Mouse (Mus musculus) T-cell, adult 2 months (primary cell): ENCODE results near the gene Slf2.

ENCODE experiments used
- DNase-seq: peaks from one replicate; pipeline ENCODE4 v3.0.0; 2022; ENCODE audit warnings: low spot score

Slf2 gene

DNA sequence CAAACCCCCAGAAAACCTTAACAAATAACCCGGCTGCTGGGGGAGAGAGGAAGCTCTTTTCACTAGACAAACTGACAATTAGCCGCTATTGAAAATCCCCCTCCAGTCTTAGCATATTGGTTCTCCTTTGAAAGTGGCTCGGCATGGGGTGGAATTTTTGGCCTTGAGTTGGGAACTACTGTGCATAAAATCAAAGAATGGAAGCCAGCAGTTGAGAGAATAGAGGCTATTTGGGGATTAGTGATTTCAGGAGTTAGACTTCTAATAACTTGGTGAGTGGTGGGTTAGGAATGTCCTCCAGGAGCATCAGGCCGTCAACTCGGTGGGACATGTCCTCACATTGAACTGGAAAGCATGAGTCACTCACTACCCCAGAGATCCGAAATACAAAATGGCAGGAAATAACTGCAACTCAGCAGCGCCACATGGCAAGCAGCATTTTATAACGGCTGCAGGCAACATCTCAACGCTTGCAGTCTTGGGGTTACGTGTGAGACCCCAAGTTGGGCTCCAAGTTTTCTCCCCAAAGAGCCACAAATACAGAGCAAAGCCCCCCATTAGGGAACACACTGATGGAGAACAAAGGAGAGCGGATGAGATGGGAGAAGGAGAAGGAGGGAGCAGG is 22.0 kb upstream of the Slf2 start:
- no peak for DNase-seq

DNA sequence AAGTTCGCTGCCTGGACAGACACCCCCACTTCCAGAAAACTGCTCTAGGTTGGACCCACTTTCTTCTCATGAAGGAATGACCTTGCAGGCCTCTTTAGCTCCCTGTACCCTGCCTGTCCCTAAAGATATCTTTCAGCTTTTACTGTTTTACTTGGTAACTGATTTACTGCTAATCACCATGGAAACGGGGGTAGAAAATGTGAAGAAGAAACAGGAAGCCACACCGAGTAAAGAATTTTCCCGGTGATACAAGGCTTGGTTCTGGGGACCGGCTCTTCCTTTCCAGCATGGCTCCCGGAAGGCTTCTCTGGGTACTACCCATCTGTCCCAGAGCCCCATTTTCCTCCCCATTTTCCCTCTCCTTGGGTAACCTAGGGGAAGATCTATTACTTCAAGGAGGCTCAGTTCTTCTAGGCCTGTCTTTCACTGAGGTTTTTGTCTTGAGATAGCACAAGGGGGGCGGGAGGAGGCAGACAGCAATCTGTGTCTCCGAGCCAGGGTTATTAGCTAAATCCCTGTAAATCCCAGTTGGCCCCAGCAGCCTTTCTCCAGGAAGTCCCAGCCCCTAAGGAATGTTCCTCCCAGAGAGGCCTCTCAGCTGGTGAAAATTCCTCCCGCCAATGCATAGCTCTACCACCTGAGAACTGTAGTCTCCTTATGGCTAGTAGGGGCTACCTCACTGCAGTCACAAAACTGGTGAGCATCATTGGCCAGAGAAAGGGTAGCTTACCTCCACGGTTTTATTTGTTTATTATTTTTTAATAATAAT is 16.3 kb upstream of the Slf2 start:
- DNase-seq = no peak

DNA sequence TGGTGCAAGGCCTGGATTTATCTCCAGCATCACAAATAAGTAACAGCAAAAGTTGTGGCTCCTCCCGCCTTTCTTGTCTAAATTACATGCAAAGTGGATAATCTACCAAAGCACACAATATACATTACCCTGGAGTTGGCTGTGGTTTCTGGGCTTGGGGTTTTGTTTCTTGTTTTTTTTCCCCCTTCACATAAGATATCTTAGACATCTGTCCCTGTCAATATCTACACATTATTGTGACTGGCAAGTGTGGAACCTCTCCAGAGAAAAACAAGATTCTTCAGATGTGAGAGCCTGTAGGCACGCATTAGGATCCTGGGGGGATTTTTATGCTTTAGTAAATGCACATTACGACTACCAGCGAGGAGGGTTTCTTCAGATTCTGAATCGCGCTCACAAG is 12.8 kb upstream of the Slf2 start:
- no peak for DNase-seq

DNA sequence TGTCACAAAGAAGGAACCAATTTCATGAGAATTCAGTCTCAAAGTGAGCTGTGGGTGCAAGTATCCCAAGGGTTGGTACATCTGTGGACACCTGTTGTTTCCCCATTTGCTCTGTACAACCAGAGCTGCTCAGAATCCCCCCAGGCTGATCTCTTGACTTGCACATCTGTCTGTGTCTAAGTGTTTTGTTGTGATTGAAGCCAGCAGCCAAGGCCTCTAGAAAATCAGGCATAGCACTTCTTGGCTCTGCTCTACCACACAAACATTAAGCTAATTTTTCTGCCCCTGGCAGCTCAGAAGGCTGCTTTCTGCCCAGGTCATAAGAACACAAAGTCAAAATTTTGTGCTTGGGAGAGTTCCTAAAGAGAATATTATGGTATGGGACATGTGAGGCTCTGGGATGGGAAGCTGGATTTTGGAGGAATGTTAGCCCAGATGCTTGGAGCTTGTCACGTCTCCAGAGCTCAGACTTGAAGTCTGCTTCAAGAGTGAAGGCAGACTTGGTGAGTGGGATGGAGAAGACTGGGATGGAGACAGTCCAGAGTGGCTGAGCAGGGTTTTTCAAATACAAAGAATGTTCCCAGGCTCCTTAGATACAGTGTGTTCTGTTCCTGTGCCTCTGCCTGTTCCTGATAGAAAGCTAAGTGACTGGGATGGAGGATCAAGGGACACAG is 9.3 kb upstream of the Slf2 start:
- DNase-seq = no peak

DNA sequence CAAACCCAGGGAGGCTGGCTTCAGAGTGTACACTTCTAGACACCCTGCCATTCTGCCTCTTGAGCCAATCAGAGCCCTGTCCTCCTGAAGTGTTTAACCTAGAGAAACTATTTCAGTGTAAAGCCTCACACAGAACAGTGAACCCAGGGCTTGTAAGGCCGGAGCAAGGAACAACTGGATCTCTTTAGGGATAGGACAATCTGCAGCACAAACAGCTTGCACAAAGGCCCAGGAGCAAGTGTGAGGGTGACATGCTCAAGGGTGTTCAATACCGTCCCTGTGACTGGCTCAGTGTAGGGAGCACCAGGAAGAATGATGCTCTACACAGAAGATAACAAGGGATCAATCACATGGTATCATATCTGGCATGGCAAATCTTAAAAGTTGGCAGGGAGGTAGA is 8.4 kb upstream of the Slf2 start:
- no peak for DNase-seq

DNA sequence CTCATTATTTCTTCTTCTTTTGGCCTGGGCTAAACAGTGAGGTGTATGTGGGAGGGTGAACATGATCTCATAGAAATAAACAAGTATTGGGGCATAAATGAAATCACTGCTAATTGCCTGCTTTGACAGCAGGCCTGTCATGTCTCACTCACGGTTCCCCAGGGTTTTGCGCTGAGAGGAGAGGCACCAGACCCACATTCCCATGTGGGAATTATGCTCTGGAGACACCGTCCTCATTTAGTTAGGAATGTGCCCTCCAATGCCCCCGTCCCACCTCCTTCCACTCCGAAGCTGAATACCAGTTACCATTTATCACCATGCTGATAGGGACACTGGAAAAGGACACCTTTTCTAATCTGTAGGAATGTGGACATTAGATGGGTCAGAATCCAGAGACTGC is 6.3 kb upstream of the Slf2 start:
- no peak for DNase-seq

DNA sequence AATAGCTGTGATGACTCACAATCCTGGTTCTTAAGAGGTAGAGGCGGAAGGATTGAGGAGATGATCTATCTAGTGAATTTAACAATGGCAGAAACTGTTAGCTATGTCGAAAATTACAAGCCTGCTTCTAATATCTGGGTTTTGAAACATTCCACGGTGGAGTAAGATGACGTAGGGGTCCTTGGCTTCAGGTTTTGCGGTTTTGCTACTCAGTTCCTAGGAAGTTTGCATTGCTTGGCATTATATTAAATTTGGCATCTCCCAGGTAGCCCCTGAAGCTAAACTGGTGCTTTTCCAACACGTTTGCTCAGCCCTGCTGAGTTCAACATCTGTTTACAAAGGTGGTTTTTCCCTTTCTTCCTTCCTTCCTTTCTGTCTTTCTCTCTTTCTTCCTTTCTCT is 4.2 kb upstream of the Slf2 start:
- no peak for DNase-seq

DNA sequence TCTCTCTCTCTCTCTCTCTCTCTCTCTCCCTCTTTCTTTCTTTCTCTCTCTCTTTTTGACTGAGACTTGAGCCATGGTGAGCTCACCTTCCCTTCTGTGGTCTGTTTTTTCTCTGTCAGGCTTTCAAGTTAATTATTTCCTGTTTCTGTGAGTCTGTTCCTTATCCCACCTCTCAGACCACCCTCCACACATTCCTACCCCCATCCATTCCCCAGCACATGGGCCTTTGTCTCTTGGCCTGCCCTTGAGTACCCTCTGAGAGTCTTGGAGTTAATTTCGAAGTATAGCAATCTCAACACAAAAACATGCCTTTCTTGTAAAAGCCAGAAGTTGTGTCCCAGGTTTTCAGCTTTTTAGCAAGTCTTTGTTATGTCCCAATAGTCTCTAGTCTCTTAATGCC is 3.7 kb upstream of the Slf2 start:
- no peak for DNase-seq

DNA sequence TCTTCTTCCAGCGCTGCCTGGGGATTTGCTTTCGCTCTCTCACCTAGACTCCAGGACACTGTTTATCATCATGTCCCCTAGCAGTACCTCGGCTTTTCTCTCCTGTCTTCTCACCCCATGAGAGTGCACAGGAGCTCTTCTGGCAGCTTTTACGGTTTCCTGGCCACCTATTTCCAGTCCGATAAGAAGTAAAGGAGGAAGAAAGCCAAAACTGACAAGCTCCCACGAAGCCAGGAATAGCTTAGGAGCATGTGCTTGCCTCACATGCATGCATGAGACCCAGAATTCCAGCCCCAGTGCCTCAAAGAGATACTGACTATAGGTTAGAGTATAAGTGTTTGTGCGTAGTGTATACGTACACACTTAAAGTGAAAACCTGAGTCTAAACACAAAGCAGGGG is 2.8 kb upstream of the Slf2 start:
- no peak for DNase-seq

DNA sequence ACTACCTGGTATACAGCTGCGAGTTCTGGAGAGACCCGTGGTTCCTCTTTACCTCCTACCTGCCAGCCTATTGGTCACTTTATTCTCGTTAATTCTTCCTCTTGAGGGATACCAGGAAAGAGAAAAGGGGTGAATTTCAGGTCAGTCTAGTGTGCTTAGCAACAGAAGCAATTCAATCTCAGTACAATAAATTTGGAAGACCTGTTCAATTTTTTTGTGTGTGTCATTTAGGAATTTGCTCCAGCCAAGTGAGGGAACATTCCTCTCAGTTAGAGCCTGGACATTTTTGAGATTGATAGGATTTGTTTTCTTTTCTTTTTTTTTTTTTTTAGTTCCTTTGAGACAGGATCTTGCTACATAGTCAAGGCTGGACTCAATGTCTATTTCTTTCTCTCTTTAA is 1.7 kb upstream of the Slf2 start:
- DNase-seq = no peak

DNA sequence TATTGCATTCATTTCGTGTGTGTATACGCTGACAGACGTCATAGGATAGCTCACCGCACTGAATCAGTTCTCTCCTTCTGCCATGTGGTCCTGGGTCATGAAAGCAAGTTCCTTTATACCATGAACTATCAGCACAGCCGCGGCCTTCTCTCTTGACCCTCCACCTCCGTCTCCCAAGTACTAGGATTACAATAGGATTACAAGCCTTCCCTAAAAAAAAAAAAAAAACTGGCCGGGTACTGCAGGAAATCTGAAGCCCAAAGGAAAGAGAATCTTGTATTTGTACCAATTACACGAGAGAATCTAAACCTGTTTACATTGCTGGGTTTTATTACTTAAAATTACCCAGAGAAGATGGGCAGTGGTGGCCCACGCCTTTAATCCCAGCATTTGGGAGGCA is 1.3 kb upstream of the Slf2 start:
- DNase-seq = no peak

DNA sequence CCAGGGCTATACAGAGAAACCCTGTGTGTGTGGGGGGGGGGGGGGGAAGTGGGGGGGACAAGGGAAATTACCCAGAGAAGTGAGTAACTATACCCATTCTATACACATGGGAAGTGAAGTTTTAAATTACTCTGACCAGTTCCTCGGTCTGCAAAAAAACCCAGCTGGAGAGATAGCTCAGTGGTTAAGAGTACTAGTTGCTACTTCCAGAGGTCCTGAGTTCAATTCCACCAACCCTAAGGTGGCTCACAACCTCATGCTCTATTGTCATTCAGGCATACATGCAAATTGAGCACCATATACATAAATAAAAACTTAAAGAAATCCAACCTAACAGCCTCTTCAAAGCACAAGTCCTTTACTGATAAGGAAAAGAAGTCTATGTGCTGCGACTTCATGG is 829 bp upstream of the Slf2 start:
- DNase-seq = no peak

DNA sequence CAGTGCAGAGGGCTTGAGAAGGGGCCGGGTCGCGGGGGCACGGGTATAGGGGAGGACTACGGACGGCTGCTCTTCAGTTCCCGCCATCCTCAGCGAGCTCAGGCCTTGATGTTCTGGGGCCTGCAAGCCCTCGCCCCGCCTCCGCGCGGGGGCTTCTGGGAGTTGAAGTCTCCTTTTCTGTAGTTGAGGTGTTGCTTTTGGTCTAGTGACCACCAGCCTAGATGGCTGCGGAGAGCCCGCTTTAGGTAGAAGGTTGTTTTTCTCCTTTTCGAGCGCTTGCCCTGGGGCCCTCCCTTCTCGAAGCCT is 456 bp downstream of the Slf2 start:
- peak; percentile 89 for DNase-seq

DNA sequence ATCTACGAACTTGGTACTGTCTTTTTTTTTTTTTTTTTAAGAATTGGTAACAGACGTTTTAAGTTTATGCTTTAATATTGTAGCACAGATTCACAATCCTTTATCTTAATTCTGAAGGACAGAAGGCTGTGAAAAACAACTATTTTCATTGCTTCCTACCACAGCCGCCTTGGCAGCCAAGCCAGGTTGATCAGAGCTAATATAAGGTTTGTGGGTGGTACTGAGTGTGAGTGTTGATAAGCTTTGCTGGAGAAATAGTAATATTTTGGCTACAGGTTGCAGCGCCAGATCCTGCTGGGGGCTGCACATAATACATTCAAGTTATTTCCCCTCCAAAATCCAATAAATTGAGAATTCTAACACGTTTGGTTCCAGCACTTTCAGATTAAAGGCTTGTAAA is 1.1 kb downstream of the Slf2 start:
- DNase-seq = no peak

DNA sequence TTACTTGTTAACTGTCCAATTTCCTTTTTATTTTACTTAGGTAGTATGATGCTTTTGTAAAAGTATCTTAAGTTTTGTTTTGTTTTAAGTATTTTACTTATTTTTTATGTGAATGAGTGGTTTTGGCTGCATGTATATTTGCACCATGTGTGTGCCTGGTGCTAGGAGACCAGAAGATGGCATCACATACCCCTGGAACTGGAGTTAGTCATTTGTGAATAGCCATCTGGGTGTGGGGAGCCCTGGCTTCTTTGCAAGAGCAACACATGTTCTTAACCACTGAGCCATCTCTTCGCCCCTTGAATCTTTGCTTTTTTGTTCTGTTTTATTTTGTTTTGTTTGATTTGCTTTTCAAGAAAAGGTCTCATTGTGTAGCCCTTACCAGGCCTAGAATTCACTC is 2.2 kb downstream of the Slf2 start:
- DNase-seq = no peak

DNA sequence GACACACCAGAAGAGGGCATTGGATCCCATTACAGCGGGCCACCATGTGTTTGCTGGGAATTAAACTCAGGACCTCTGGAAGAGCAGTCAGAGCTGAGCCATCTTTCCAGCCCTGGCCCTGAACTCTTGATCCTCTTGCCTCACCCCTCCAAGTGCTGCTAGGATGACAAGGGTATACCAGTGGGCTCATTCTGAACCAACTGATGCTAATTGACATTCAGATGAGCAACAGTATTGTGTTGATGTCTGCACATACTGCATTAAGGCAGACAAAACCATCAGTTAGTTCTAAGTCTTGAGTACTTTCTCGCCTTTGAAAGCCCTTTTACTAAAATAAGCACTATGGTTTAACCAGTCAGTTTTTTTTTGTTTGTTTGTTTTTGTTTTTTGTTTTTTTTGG is 28.7 kb downstream of the Slf2 start:
- no peak for DNase-seq

DNA sequence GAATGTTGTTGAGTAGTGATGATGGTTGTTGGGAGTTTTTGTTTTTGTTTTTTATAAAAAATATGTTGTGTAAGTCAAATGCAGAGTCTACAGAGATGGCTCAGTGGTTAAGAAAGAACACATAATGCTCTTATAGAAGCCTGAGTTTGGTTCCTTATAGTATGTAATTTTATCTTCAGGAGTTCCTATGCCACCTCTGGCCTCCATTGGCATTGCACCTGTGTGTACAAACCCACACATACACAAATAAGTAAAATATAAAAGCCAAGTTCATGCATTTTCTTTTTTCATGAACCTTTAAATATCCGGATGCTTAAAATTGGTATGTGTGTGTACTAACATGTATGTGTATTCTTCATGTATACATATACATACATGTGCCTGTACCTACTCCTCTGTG is 35.0 kb downstream of the Slf2 start:
- DNase-seq = no peak

DNA sequence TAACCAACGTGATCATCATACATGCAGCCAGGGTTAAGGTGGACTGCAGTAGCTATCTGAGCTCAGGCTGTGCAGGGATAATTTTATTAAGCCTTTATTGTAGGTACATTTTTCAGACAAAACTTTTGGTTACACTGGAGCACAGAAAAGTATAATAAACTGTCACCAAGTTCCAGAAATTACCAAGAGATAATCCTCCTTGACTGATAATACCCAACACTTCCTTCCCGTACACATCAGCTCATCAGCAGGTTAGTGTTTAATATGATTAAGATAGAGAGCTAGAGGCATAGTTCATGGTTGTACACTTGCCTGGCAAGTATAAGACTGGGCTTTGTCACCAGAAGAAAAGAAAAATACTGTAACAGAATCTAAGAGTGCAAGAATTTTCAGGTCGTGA is 37.4 kb downstream of the Slf2 start:
- no peak for DNase-seq

DNA sequence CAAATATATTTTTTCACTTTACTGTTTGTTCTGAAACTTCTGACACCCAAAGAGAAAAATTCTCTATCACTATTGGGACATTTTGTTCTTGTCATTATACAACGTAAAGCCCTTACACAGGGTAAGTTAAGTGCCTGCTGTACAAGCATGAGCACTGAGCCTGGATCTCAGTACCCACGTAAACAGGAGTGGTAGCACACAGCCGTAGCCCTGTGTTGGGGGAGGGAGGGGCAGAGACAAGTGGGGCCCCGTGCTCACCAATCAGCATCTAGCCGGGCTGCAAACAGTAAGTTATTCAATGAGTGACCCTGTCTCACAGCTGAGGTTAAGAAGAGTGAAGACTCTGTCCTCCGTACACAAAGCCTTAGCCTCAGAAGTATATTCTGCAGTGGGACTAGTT is 45.7 kb downstream of the Slf2 start:
- DNase-seq = no peak

DNA sequence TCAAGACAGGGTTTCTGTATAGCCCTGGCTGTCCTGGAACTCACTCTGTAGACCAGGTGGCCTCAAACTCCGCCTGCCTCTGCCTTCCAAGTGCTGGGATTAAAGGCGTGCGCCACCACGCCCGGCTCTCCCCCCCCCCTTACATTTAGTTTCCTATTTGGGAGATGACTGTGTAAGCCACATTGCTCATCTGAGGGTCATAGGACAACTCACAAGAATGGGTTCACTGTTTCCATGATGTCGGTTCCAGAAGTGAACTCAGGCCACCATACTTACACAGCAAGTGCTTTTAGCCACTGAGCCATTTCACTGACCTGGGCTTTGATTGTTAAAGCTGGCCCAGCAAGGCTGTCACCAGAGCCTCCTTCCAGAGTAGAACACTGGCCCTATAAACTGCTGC is 46.2 kb downstream of the Slf2 start:
- no peak for DNase-seq

DNA sequence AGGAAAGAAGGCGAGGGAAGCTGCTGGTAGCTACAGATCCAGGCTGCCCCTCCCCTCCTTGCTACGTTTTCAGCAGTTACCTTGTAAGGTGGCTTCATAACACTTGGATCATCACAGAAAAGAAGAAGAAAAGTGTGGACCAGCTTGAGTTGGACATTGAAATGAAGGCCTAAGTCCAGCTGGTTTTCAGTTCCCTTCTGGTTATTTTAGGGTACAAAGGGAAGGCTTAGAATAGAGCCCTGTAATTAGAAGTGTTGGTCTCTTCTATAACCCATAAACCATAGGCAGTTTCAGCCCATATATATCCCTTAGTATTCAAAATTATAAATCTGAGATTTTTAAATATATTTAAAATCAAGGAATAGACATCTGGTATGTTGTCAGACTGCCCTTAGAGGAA is 49.8 kb downstream of the Slf2 start:
- no peak for DNase-seq

DNA sequence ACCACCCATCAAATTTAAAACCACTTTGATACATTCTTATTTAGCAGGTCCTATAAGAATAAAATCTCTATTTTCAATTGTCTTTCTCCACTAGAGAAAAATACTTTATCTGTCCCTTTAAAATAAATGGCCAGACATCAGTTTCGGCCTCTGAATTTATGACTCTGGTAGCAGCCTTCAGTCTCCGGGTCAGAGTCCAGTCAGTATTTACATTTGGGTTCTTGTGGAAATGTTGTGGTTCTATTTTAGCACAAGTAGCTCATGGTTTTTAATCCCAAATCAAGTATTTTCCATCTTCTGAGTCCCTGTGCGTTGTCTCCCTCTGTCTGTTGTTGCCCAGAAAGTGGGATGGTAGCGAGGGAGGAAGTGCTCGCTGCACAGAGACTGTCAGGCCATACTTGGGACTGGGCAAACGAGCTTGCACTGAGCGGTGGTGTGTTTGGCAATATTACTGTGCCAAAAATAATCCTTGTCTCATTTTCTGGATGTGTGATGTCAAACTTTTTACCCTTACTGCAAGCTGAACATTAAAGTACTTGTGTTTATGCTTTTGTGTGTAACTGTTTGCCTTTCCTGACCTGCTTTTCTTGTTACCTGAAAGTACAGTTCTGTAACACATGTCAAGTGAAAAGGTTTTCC is 51.6 kb downstream of the Slf2 start:
- DNase-seq = no peak

DNA sequence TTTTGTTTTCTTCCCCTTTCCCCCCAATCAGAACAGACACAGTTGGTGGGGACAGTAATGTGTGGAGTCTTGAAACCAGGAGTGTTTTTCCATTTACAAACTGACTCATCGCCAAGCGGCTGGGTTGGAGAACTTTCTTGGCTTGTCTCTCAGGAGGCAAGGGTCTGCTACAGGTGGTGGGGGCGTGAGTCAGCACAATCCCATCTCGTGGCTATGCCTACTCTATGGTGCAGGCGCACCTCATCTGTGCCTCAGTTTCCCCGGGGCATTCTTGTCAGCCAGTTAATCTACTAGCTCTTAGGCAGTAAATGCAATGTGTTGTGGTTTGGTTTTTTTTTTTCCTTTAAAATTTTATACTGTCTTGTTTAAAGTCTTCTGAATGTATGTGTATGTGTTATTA is 52.4 kb downstream of the Slf2 start:
- no peak for DNase-seq
